Comparison of ENCODE assay signal across 8 mouse cellular contexts in genomic region chr11:79146331-79146767, GRCm38 (mm10). TPM values are rescaled to one million over a fixed set of nuclear protein-coding genes. Genes with fewer than 3 reads are reported as not detected.
DNase-seq lines count a peak whose midpoint lies in the region; ATAC-seq lines count a peak whose summit lies in the region.

Gene Ksr1 (minus strand): TSS chr11:79146407.

- H3K27me3 ChIP-seq in forebrain, embryonic 11.5 days (ENCODE audit: control insufficient read depth, insufficient read depth, low read length): no peaks in the 10 kb centered on the region
- no peaks in the 10 kb centered on the region for H3K27me3 ChIP-seq in heart, embryonic 16.5 days (ENCODE audit: control insufficient read depth, insufficient read depth, low read length)
- H3K27me3 ChIP-seq in liver, embryonic 15.5 days: 0 out of 2 replicates have a peak, but pooled peaks cover 3% of the 10 kb centered on the region
- H3K27me3 ChIP-seq in neural tube, embryonic 12.5 days (replicated peaks): no peaks in the 10 kb centered on the region

- H3K9ac ChIP-seq in forebrain, embryonic 11.5 days (ENCODE audit: low read length): peak within 1 kb of the TSS; percentile 92
- H3K9ac ChIP-seq in heart, embryonic 16.5 days (ENCODE audit: low read length): peak within 1 kb of the TSS; percentile 93
- peak within 1 kb of the TSS; percentile 83 for H3K9ac ChIP-seq in liver, embryonic 15.5 days
- peak within 1 kb of the TSS; percentile 88 for H3K9ac ChIP-seq in neural tube, embryonic 12.5 days

- peak within 1 kb of the TSS; percentile 83 for H3K4me3 ChIP-seq in forebrain, embryonic 11.5 days (ENCODE audit: low read depth, low read length)
- peak within 1 kb of the TSS; percentile 98 for H3K4me3 ChIP-seq in heart, embryonic 16.5 days (ENCODE audit: low read length)
- peak within 1 kb of the TSS; percentile 89 for H3K4me3 ChIP-seq in liver, embryonic 15.5 days (replicated peaks)
- peak within 1 kb of the TSS; percentile 74 for H3K4me3 ChIP-seq in neural tube, embryonic 12.5 days

- peak within 1 kb of the TSS; percentile 82 for H3K27ac ChIP-seq in forebrain, embryonic 11.5 days (ENCODE audit: low read depth, low read length)
- peak within 1 kb of the TSS; percentile 94 for H3K27ac ChIP-seq in heart, embryonic 16.5 days (ENCODE audit: low read length)
- H3K27ac ChIP-seq in liver, embryonic 15.5 days (replicated peaks): peak within 1 kb of the TSS; percentile 75
- peak within 1 kb of the TSS; percentile 71 for H3K27ac ChIP-seq in neural tube, embryonic 12.5 days

- peak; percentile 93 for ATAC-seq in forebrain, embryonic 11.5 days (replicated peaks; ENCODE audit: low FRiP score)
- peak; percentile 94 for ATAC-seq in heart, embryonic 16.5 days (replicated peaks; ENCODE audit: extremely low read depth, insufficient read depth, low FRiP score)
- peak; percentile 90 for ATAC-seq in liver, embryonic 15.5 days (ENCODE audit: insufficient read depth)
- peak; percentile 92 for ATAC-seq in neural tube, embryonic 12.5 days (ENCODE audit: low FRiP score, low read depth)

- peak; percentile 81 to 85 for DNase-seq in CD8-positive naive resting alpha-beta T cell, adult 2 months (ENCODE audit: low read depth in 2 of 2, low spot score in 2 of 2)
- peak; percentile 92 for DNase-seq in c-Kit-positive CD71-negative TER-119-negative erythroid progenitor cells, embryonic 14.5 days (ENCODE audit: low read depth)
- DNase-seq in forebrain, embryonic 11.5 days (ENCODE audit: low spot score): peak; percentile 97
- peak; percentile 95 to 96 for DNase-seq in kidney, postnatal 36 days
- DNase-seq in telencephalon, adult 2 months (ENCODE audit: low read depth, low spot score): peak; percentile 84

- no peaks in the 10 kb centered on the region for H3K36me3 ChIP-seq in forebrain, embryonic 11.5 days (ENCODE audit: control insufficient read depth, insufficient read depth, low read length)
- H3K36me3 ChIP-seq in heart, embryonic 16.5 days (ENCODE audit: control insufficient read depth, insufficient read depth): no peaks in the 10 kb centered on the region
- H3K36me3 ChIP-seq in liver, embryonic 15.5 days (replicated peaks): no peaks in the 10 kb centered on the region
- no peaks in the 10 kb centered on the region for H3K36me3 ChIP-seq in neural tube, embryonic 12.5 days

- under 1% methylated on average over 39 of the region's 42 CpGs for WGBS in forebrain, embryonic 11.5 days
- WGBS in heart, embryonic 16.5 days: under 1% methylated on average over 42 of the region's 42 CpGs
- WGBS in liver, embryonic 15.5 days (ENCODE audit: insufficient replicate concordance): 2% methylated on average over 38 of the region's 42 CpGs
- WGBS in neural tube, embryonic 12.5 days: under 1% methylated on average over 42 of the region's 42 CpGs

- no peaks in the 10 kb centered on the region for H3K9me3 ChIP-seq in forebrain, embryonic 11.5 days (ENCODE audit: control insufficient read depth, low read length)
- no peaks in the 10 kb centered on the region for H3K9me3 ChIP-seq in heart, embryonic 16.5 days (replicated peaks; ENCODE audit: control insufficient read depth, low read length)
- no peaks in the 10 kb centered on the region for H3K9me3 ChIP-seq in liver, embryonic 15.5 days (replicated peaks)
- H3K9me3 ChIP-seq in neural tube, embryonic 12.5 days: no peaks in the 10 kb centered on the region

- peaks cover 6% of the 10 kb centered on the region; the same call in 1 of the 2 replicates for H3K4me1 ChIP-seq in forebrain, embryonic 11.5 days (replicated peaks; ENCODE audit: control insufficient read depth, insufficient read depth, low read length)
- peaks cover 44% of the 10 kb centered on the region for H3K4me1 ChIP-seq in heart, embryonic 16.5 days (ENCODE audit: control insufficient read depth, insufficient read depth, low read length)
- H3K4me1 ChIP-seq in liver, embryonic 15.5 days (replicated peaks): peaks cover 40% of the 10 kb centered on the region
- H3K4me1 ChIP-seq in neural tube, embryonic 12.5 days: peaks cover 18% of the 10 kb centered on the region

- peak within 1 kb of the TSS; percentile 79 for H3K4me2 ChIP-seq in forebrain, embryonic 11.5 days (ENCODE audit: low read depth, low read length, severe bottlenecking)
- peak within 1 kb of the TSS; percentile 76 for H3K4me2 ChIP-seq in heart, embryonic 16.5 days (ENCODE audit: low read depth, low read length)
- peak within 1 kb of the TSS; percentile 98 for H3K4me2 ChIP-seq in liver, embryonic 15.5 days
- H3K4me2 ChIP-seq in neural tube, embryonic 12.5 days (replicated peaks): peak within 1 kb of the TSS; percentile 76

RNA-seq across cellular contexts. Expression of gene Ksr1, which starts in this region (rescaled TPM):
- 5.2 and 7.2 TPM in 2 replicates for polyA plus RNA-seq in forebrain, embryonic 11.5 days (2014; fragmentation: Nextera tagmentation; extraction: Ambion mirVana)
- 3.3 TPM in 2 replicates for polyA plus RNA-seq in heart, embryonic 16.5 days (2015; fragmentation: Nextera tagmentation; extraction: Ambion mirVana)
- polyA plus RNA-seq in liver, embryonic 15.5 days (2015; fragmentation: Nextera tagmentation; extraction: Ambion mirVana): 2.1 and 3.0 TPM in 2 replicates
- polyA plus RNA-seq in neural tube, embryonic 12.5 days (2016; fragmentation: Nextera tagmentation; extraction: Ambion mirVana): 3.7 and 5.7 TPM in 2 replicates

Comparison
In these comparisons a context has a peak if more than half of its experiments do, and no peak if none do; other contexts are left out.
1. Peak in every context shown above with its lines: DNase-seq, ATAC-seq, H3K4me3 ChIP-seq and H3K27ac ChIP-seq.